25 mouse cellular contexts compared by ENCODE assay signal in the genomic region with DNA sequence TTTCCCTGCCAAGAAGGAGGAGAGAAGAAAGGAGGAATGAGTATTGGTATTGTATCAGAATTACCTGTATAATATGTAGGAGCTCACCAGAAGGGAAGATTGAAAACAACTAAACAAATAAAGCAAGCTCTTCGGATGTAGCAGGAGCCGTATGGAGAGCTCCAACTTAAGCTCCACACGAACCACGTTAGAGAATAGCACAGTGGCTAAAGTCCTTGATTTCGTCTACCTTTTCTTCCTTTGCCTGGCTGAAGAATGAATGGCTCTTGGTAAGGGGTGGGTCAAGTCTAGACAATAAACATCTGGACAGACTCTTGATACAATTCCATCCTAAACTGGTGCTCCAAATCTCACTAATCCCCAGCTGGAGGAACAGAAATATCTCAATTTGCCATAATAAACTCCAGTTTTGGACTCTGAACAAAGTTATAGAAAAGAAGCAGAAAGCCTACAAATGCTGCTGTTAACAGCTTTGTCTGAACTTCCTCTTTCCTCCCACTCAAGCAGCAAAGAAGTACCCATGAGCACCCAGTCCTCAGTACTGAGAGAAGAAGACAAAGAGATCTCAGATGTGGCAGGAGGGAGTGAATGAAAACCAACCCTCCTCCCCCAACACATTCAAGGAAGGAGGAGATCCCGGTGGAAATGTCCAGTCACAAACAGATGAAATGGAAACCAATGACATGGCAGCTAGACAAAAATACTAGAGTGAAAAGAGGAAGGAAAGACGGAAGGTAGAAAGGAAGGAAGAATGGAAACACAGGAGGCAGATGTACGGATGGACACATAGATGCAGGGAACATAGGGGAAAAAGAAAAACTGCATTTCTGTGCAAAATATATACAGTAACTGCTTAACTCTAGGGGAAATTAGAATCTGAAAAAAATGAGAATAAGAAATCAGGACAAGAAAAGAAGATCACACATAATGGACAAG. TPM values are rescaled to one million over a fixed set of nuclear protein-coding genes. Genes with fewer than 3 reads are reported as not detected.
DNase-seq lines count a peak whose midpoint lies in the region; ATAC-seq lines count a peak whose summit lies in the region.
"Had no signal": no experiment of that assay in that cellular context is flagged by ENCODE, and none has a peak within 500 bp of the region (broad histone marks: within the 10 kb centered on the region; RNA-seq: fewer than 3 reads in every experiment).

No protein-coding gene starts in this region.

- ATAC-seq in megakaryocyte progenitor cell, adult 5-6 weeks (replicated peaks; ENCODE audit: poor library complexity): peak; percentile 50
- no peak for ATAC-seq in midbrain, embryonic 16.5 days
- ATAC-seq: forebrain, embryonic 16.5 days; midbrain, embryonic 13.5 days had no signal

- no peak overlapping the region for H3K27ac ChIP-seq in midbrain, embryonic 16.5 days (ENCODE audit: low read length)
- H3K27ac ChIP-seq: embryonic facial prominence, embryonic 10.5 days; heart, adult 2 months; hindbrain, embryonic 15.5 days; midbrain, embryonic 13.5 days; neural tube, embryonic 13.5 days had no signal

- DNase-seq in 416B (ENCODE audit: low read depth) (peak; percentile 15), MEL-GATA-1-ER (ENCODE audit: extremely low read depth, low read depth) (peak; percentile 74)
- peak; percentile 25 to 29 for DNase-seq in B cell, adult 2 months
- no peak for DNase-seq in adrenal gland, postnatal 14 days
- no peak for DNase-seq in thymus, postnatal 4 days
- DNase-seq: adrenal gland, postnatal 25 days; cerebellum, adult 9-10 months; gastrocnemius, postnatal 14 days; heart, adult 2 months; kidney, adult 8-10 months; kidney, postnatal 14 days; lung, adult 18-20 months; lung, postnatal 10 days; right cerebral cortex, adult 18-20 months; right cerebral cortex, postnatal 4 days; thymus, postnatal 25 days had no signal

- no peaks in the 10 kb centered on the region for H3K36me3 ChIP-seq in midbrain, embryonic 16.5 days (ENCODE audit: control insufficient read depth, insufficient read depth, low read length)
- H3K36me3 ChIP-seq: embryonic facial prominence, embryonic 10.5 days; hindbrain, embryonic 15.5 days; midbrain, embryonic 13.5 days; neural tube, embryonic 13.5 days had no signal

- H3K9ac ChIP-seq in midbrain, embryonic 16.5 days (ENCODE audit: low read depth, low read length): no peak overlapping the region
- H3K9ac ChIP-seq: hindbrain, embryonic 15.5 days; midbrain, embryonic 13.5 days; neural tube, embryonic 13.5 days had no signal

- WGBS in midbrain, embryonic 16.5 days: 76% methylated on average over 8 of the region's 8 CpGs

- no peaks in the 10 kb centered on the region for H3K27me3 ChIP-seq in midbrain, embryonic 16.5 days (ENCODE audit: control insufficient read depth, insufficient read depth, low read depth, low read length)
- H3K27me3 ChIP-seq: hindbrain, embryonic 15.5 days; megakaryocyte, embryonic 14.5 days; midbrain, embryonic 13.5 days; neural tube, embryonic 13.5 days had no signal

- H3K4me3 ChIP-seq in midbrain, embryonic 16.5 days (ENCODE audit: low read depth, low read length): no peak overlapping the region
- H3K4me3 ChIP-seq: embryonic facial prominence, embryonic 10.5 days; heart, adult 2 months; hindbrain, embryonic 15.5 days; megakaryocyte, embryonic 14.5 days; midbrain, embryonic 13.5 days; neural tube, embryonic 13.5 days had no signal

- no peaks in the 10 kb centered on the region for H3K9me3 ChIP-seq in midbrain, embryonic 16.5 days (replicated peaks; ENCODE audit: control insufficient read depth, low read length, poor library complexity, severe bottlenecking)
- H3K9me3 ChIP-seq: embryonic facial prominence, embryonic 10.5 days; hindbrain, embryonic 15.5 days; megakaryocyte, embryonic 14.5 days; midbrain, embryonic 13.5 days; neural tube, embryonic 13.5 days had no signal

- H3K4me2 ChIP-seq in midbrain, embryonic 16.5 days (ENCODE audit: low read length): no peak overlapping the region
- H3K4me2 ChIP-seq: hindbrain, embryonic 15.5 days; liver, embryonic 11.5 days; midbrain, embryonic 13.5 days; neural tube, embryonic 13.5 days had no signal

- H3K4me1 ChIP-seq in midbrain, embryonic 16.5 days (ENCODE audit: control insufficient read depth, insufficient read depth, low read length): no peaks in the 10 kb centered on the region
- H3K4me1 ChIP-seq: embryonic facial prominence, embryonic 10.5 days; hindbrain, embryonic 15.5 days; midbrain, embryonic 13.5 days; neural tube, embryonic 13.5 days had no signal

RNA-seq across cellular contexts. Expression of gene Lyve1, which starts 45.4 kb away (rescaled TPM):
- total RNA-seq in megakaryocyte progenitor cell, adult 5-6 weeks (2015): 0.10 TPM in 1 of 2 replicates, not detected in the other
- total RNA-seq in megakaryocyte progenitor cell, adult 5-6 weeks (2017): not detected in 2 replicates
- polyA plus RNA-seq in midbrain, embryonic 16.5 days (2015; fragmentation: Nextera tagmentation; extraction: Ambion mirVana): 4.0 and 5.0 TPM in 2 replicates
- 13.2 and 18.8 TPM in 2 replicates for total RNA-seq in adrenal gland, postnatal 14 days (2021)

Comparison
In these comparisons a context has a peak if more than half of its experiments do, and no peak if none do; other contexts are left out.
1. DNase-seq: peak in 416B (single experiment), B cell, adult 2 months (2 of 2) and MEL-GATA-1-ER (single experiment); none in adrenal gland, postnatal 14 days (single experiment) and thymus, postnatal 4 days (single experiment).
2. RNA of gene Lyve1, which starts 45.4 kb away (total RNA-seq): 13.2 to 18.8 TPM in adrenal gland, postnatal 14 days; 0.10 TPM in megakaryocyte progenitor cell, adult 5-6 weeks; every median in the first group is over 10 times any median in the second.